Mouse (Mus musculus) intestine, postnatal 0 days (tissue): ENCODE measurements around the gene Wdr78. TPM values are rescaled to one million over a fixed set of nuclear protein-coding genes. Genes with fewer than 3 reads are reported as not detected.

Source experiments
- ATAC-seq: fragments of 200-750 bp; cut with Nextera tagmentation; 2 replicates; pipeline ENCODE4 v1.8.0; 2017; ENCODE audit warnings: mild to moderate bottlenecking, moderate TSS enrichment, moderate library complexity
- H3K27ac ChIP-seq: fragments of 300-500 bp; sonication (generic); 2 replicates; pipeline ENCODE4 v1.5.1; 2014; ENCODE audit warnings: mild to moderate bottlenecking, low read depth, low read length, moderate library complexity
- H3K27me3 ChIP-seq: fragments of 300-500 bp; sonication (generic); replicated peaks from 2 replicates; pipeline ENCODE4 v1.6.1; 2014; ENCODE audit warnings: low read length, mixed read lengths; ENCODE audit not compliant: control insufficient read depth, insufficient read depth
- H3K36me3 ChIP-seq: fragments of 300-500 bp; sonication (generic); 2 replicates; pipeline ENCODE4 v1.6.1; 2014; ENCODE audit warnings: mild to moderate bottlenecking, moderate library complexity; ENCODE audit not compliant: control insufficient read depth, insufficient read depth
- H3K4me1 ChIP-seq: fragments of 300-500 bp; sonication (generic); replicated peaks from 2 replicates; pipeline ENCODE4 v1.6.1; 2014; ENCODE audit warnings: antibody characterized with exemption, low read length, mixed read lengths; ENCODE audit not compliant: control insufficient read depth, insufficient read depth
- H3K4me2 ChIP-seq: fragments of 300-500 bp; sonication (generic); replicated peaks from 2 replicates; pipeline ENCODE4 v1.6.1; 2014; ENCODE audit warnings: low read depth, mild to moderate bottlenecking, moderate library complexity
- H3K4me3 ChIP-seq: fragments of 300-500 bp; sonication (generic); 2 replicates; pipeline ENCODE4 v1.5.1; 2014; ENCODE audit warnings: low read depth, low read length
- H3K9ac ChIP-seq: fragments of 300-500 bp; sonication (generic); 2 replicates; pipeline ENCODE4 v1.6.1; 2014; ENCODE audit warnings: mild to moderate bottlenecking, low read depth, low read length
- H3K9me3 ChIP-seq: fragments of 300-500 bp; sonication (generic); 2 replicates; pipeline ENCODE4 v1.6.1; 2016; ENCODE audit warnings: mixed run types; ENCODE audit not compliant: control insufficient read depth
- CTCF ChIP-seq: sonication (generic); IDR thresholded peaks from 2 replicates; pipeline ENCODE4 v1.5.1; 2016; ENCODE audit warnings: low read depth, mild to moderate bottlenecking, control low read depth, antibody characterized with exemption, moderate library complexity
- WGBS: fragments of 180-500 bp; shearing (Covaris S2); extraction: QIAGEN DNeasy Blood & Tissue Kit; methylation state at CpG from one replicate; pipeline ENCODE4 v1.1.7; 2014; 5-methylcytosine and 5-hydroxymethylcytosine counted together
- polyA plus RNA-seq: library from polyadenylated mRNA; unstranded; fragments of >200 nt; fragmentation: Nextera tagmentation; extraction: Ambion mirVana; gene quantifications from 2 replicates; pipeline ENCODE4 v1.2.1, GENCODE M21; 2015

Wdr78 gene
- polyA plus RNA-seq, 1 experiment from 2014 or later: 0.37 TPM

GRCm38 (mm10) chr4:102990595-102991340 is 123.6 kb downstream of the Wdr78 start:
- H3K27me3 ChIP-seq: no peaks in the 10 kb centered on the region
- no peak overlapping the region for H3K4me2 ChIP-seq
- H3K4me1 ChIP-seq: no peaks in the 10 kb centered on the region
- no peaks in the 10 kb centered on the region for H3K36me3 ChIP-seq
- H3K9ac ChIP-seq: no peak overlapping the region
- H3K9me3 ChIP-seq: no peaks in the 10 kb centered on the region
- H3K27ac ChIP-seq: no peak overlapping the region
- no peak for TF ChIP-seq CTCF
- no peak for ATAC-seq
- no peak overlapping the region for H3K4me3 ChIP-seq
- WGBS: 78% methylated on average over 11 of the region's 11 CpGs

GRCm38 (mm10) chr4:102990016-102990415 is 124.3 kb downstream of the Wdr78 start:
- ATAC-seq: no peak
- no peak for TF ChIP-seq CTCF
- H3K36me3 ChIP-seq: no peaks in the 10 kb centered on the region
- no peak overlapping the region for H3K27ac ChIP-seq
- H3K9me3 ChIP-seq: no peaks in the 10 kb centered on the region
- H3K4me2 ChIP-seq: no peak overlapping the region
- H3K4me3 ChIP-seq: no peak overlapping the region
- WGBS: 75% methylated on average over 4 of the region's 4 CpGs
- no peak overlapping the region for H3K9ac ChIP-seq
- no peaks in the 10 kb centered on the region for H3K4me1 ChIP-seq
- H3K27me3 ChIP-seq: no peaks in the 10 kb centered on the region

- H3K27ac ChIP-seq: no peak overlapping the region
- H3K27me3 ChIP-seq: no peaks in the 10 kb centered on the region
- H3K4me2 ChIP-seq: no peak overlapping the region
- no peaks in the 10 kb centered on the region for H3K4me1 ChIP-seq
- no peaks in the 10 kb centered on the region for H3K9me3 ChIP-seq
- no peak for ATAC-seq
- 84% methylated on average over 5 of the region's 5 CpGs for WGBS
- no peak overlapping the region for H3K9ac ChIP-seq
- no peak overlapping the region for H3K4me3 ChIP-seq
- H3K36me3 ChIP-seq: no peaks in the 10 kb centered on the region
- TF ChIP-seq CTCF: no peak
These were observed 125.0 kb downstream of the Wdr78 start for GRCm38 (mm10) chr4:102989391-102989790.

- Histone ChIP-seq H3K36me3 (no peaks in the 10 kb centered on the region), H3K4me2 (no peak overlapping the region), H3K9me3 (no peaks in the 10 kb centered on the region), H3K27ac (no peak overlapping the region), H3K4me1 (no peaks in the 10 kb centered on the region), H3K4me3 (no peak overlapping the region), H3K27me3 (no peaks in the 10 kb centered on the region), H3K9ac (no peak overlapping the region)
- ATAC-seq: no peak
- WGBS: 71% methylated on average over 6 of the region's 6 CpGs
- no peak for TF ChIP-seq CTCF
These were observed 125.8 kb downstream of the Wdr78 start for GRCm38 (mm10) chr4:102988526-102988925.

Other genes starting within 250 kb of the Wdr78 start
- 0.47 and 0.89 TPM in 2 replicates for gene Tctex1d1, start 135.9 kb downstream of the Wdr78 start, polyA plus RNA-seq
- 14.0 and 18.0 TPM in 2 replicates for gene Insl5, start 87.7 kb downstream of the Wdr78 start, polyA plus RNA-seq
- gene Mier1, start 165 bp downstream of the Wdr78 start, polyA plus RNA-seq: 29.5 and 37.3 TPM in 2 replicates
- gene Slc35d1, start 100.6 kb upstream of the Wdr78 start, polyA plus RNA-seq: 10.5 and 11.5 TPM in 2 replicates
- gene 4921539E11Rik, start 176.3 kb upstream of the Wdr78 start, polyA plus RNA-seq: not detected in 2 replicates
- 12.3 and 12.7 TPM in 2 replicates for gene Oma1, start 199.3 kb upstream of the Wdr78 start, polyA plus RNA-seq